Mouse (Mus musculus): ENCODE results near the gene Sema5b. TPM values are rescaled to one million over a fixed set of nuclear protein-coding genes. Genes with fewer than 3 reads are reported as not detected.
A peak's percentile ranks its signal among the peaks of the same experiment; 100 is the strongest.
"Not testable (repeated sequence)": the region's sequence is repeated elsewhere in the genome, so short reads cannot be mapped to it uniquely, and the experiment has no call there.

The Sema5b gene
- polyA plus RNA-seq, 1 experiment from 2014 or later: 2.7 TPM

DNA sequence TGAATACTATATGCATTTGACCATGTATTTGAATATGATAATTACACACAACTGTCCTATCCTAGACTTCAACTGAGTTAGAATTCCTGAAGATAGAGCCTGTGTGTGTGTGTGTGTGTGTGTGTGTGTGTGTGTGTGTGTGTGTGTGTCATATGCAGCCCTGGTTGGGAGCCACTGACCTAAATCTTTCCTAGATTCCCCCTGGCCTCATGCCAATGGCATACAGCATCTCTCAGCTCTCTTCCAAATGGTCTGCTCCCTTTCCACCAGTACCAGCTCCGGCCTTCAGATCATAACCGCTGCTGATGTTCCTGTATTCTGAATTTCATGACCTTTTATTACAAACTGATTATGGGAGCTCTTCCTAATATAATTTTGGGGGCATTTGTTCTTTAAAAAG is 8.4 kb downstream of the Sema5b start:
- no peak overlapping the region for H3K27ac ChIP-seq (ENCODE audit: low read depth)
- H3K9ac ChIP-seq: no peak overlapping the region
- no peak for DNase-seq
- H3K36me3 ChIP-seq (ENCODE audit: insufficient read depth): no peaks in the 10 kb centered on the region
- H3K27me3 ChIP-seq (ENCODE audit: insufficient read depth, low read length): peaks cover 10% of the 10 kb centered on the region; the same call in 1 of the 2 replicates
- H3K4me2 ChIP-seq: no peak overlapping the region
- ATAC-seq (ENCODE audit: insufficient read depth): no peak
- TF ChIP-seq CTCF (IDR thresholded peaks at IDR 0.05; ENCODE audit: low read depth): no peak
- no peak overlapping the region for H3K4me3 ChIP-seq (ENCODE audit: low read depth, low read length)
- no peaks in the 10 kb centered on the region for H3K9me3 ChIP-seq (ENCODE audit: low read depth, low read length)
- 93% methylated on average over 2 of the region's 2 CpGs for WGBS
- H3K4me1 ChIP-seq (ENCODE audit: insufficient read depth): no peaks in the 10 kb centered on the region

DNA sequence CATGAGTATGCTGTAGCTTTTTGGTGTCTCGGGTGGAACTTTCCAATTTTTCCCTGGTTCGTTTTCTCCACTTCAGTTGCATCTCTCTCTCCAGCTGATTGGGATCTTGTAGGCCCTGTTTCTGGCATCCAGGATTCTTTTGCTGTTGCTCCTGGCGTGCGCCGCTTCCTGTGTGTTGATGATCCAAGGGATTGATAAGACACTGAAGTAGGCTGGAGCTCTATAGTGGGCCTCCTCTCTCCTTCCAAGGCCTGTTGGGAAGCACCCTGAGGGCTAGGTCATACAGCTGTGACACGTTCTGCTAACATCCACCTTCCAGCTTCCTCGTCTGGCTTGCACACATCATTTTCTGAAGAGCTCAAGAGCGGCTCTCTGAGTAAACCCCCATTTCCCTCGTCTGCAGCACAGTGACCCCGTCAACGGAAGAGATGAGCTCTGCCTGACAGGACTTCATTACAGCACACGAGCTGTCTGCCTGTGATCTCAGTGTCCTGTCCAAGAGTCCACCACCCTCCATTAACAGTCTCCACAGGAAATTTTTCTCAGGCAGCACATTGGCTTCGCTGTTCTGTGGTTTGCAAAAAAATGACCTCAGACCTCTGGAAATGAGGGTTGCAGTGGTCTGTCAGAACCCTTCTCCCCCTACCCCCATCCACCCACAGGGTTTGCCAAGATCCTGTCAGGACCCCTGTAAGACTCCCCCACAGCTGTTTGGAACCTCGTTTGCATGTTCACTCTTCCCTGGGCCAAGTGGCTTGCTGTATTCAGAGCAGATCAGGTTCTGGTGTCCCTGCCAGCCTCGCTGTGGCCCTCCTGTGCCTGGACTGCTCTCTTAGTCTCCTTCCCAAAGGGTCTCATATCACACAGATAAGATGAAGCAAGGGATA is 14.9 kb downstream of the Sema5b start:
- no peaks in the 10 kb centered on the region for H3K36me3 ChIP-seq (ENCODE audit: insufficient read depth)
- H3K27me3 ChIP-seq (ENCODE audit: insufficient read depth, low read length): no peaks in the 10 kb centered on the region
- 41% methylated on average over 15 of the region's 15 CpGs for WGBS
- no peak for TF ChIP-seq CTCF (IDR thresholded peaks at IDR 0.05; ENCODE audit: low read depth)
- no peak overlapping the region for H3K9ac ChIP-seq
- H3K27ac ChIP-seq (ENCODE audit: low read depth): no peak overlapping the region
- no peak overlapping the region for H3K4me3 ChIP-seq (ENCODE audit: low read depth, low read length)
- H3K9me3 ChIP-seq (ENCODE audit: low read depth, low read length): no peaks in the 10 kb centered on the region
- DNase-seq: peak; percentile 50
- 0 out of 2 replicates have a peak, but pooled peaks cover 3% of the 10 kb centered on the region for H3K4me1 ChIP-seq (ENCODE audit: insufficient read depth)
- no peak overlapping the region for H3K4me2 ChIP-seq
- peak; percentile 68 for ATAC-seq (ENCODE audit: insufficient read depth)

DNA sequence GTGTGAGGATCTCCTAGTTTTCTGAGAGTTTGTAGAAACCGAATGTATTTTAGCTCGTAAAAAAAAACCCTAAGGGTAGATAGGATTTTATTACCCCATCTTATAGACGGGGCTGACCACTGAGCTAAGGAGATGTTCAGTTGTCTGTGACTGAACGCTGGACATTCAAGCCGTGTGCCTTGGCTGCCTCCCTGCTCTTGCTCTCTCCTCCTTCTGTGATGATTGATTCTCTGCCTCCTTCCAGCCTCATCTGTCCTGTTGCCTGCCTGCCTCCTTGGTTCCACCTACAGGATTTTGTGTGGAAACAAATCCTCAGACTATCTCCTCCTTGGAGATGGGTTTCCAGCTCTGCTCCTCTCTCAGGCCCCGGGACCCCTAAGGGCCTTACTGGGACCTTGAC is 16.1 kb downstream of the Sema5b start:
- no peak overlapping the region for H3K9ac ChIP-seq
- no peaks in the 10 kb centered on the region for H3K9me3 ChIP-seq (ENCODE audit: low read depth, low read length)
- H3K36me3 ChIP-seq (ENCODE audit: insufficient read depth): no peaks in the 10 kb centered on the region
- WGBS: 67% methylated on average over 6 of the region's 6 CpGs
- H3K27ac ChIP-seq (ENCODE audit: low read depth): no peak overlapping the region
- no peak overlapping the region for H3K4me3 ChIP-seq (ENCODE audit: low read depth, low read length)
- H3K4me2 ChIP-seq: no peak overlapping the region
- H3K27me3 ChIP-seq (ENCODE audit: insufficient read depth, low read length): no peaks in the 10 kb centered on the region
- no peak for TF ChIP-seq CTCF (IDR thresholded peaks at IDR 0.05; ENCODE audit: low read depth)
- no peak for ATAC-seq (ENCODE audit: insufficient read depth)
- 0 out of 2 replicates have a peak, but pooled peaks cover 3% of the 10 kb centered on the region for H3K4me1 ChIP-seq (ENCODE audit: insufficient read depth)
- DNase-seq: no peak

DNA sequence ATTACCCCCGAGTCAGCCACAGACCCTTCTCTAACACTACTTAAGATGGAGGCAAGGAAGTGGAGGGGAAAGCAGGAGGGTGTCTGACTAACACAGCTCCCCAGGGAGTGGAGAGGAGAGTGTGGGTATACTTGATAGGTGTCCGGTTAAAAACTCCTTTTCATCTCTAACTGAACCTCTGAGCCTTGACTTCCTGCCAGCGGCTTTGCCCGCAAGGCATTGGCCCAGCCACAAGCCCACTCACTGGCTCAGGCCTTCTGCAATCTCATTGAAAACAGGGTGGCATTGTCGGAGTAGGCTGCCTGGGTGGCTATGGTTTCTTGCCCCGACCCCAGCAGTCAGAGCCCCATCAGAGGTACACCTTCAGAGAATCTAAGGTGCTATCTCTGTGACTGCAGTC is 20.6 kb downstream of the Sema5b start:
- H3K4me1 ChIP-seq (ENCODE audit: insufficient read depth): peaks cover 4% of the 10 kb centered on the region; the same call in 1 of the 2 replicates
- no peak overlapping the region for H3K4me2 ChIP-seq
- H3K9ac ChIP-seq: no peak overlapping the region
- no peaks in the 10 kb centered on the region for H3K9me3 ChIP-seq (ENCODE audit: low read depth, low read length)
- ATAC-seq (ENCODE audit: insufficient read depth) (no peak), DNase-seq (no peak)
- no peaks in the 10 kb centered on the region for H3K27me3 ChIP-seq (ENCODE audit: insufficient read depth, low read length)
- H3K4me3 ChIP-seq (ENCODE audit: low read depth, low read length): no peak overlapping the region
- 82% methylated on average over 6 of the region's 6 CpGs for WGBS
- H3K36me3 ChIP-seq (ENCODE audit: insufficient read depth): no peaks in the 10 kb centered on the region
- no peak overlapping the region for H3K27ac ChIP-seq (ENCODE audit: low read depth)
- TF ChIP-seq CTCF (IDR thresholded peaks at IDR 0.05; ENCODE audit: low read depth): no peak

DNA sequence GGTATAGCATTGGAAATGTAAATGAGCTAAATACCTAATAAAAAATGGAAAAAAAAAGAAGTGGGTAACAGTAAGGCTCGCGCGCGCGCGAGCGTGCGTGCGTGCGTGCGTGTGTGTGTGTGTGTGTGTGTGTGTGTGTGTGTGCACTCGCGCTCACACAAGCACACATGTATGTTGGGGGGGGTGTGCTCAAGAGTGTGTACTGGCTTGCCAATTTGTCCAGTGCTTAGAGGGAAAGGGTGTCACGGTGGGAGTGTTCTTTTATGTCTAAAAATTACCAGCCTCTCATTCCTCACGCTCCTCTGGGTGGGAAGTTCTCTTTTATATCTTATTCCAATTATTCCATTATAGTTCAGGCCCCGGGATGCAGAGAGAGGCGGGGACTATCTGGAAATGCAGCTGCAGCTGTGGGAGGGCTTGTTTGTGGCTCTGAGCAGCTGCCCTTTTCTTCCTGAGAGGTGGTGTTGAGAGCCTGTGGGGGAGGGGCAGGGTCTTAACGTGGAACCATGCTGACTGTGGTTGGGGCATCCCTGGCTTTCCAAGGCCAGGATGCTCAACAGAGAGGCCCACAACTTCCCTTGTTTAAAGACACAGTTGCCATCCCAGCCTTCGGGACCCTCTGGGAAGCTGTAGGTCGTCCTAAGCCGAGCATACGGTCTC is 23.4 kb downstream of the Sema5b start:
- Histone ChIP-seq H3K4me1 (ENCODE audit: insufficient read depth) (peaks cover 4% of the 10 kb centered on the region; the same call in 1 of the 2 replicates), H3K27ac (ENCODE audit: low read depth) (no peak overlapping the region), H3K36me3 (ENCODE audit: insufficient read depth) (no peaks in the 10 kb centered on the region), H3K4me3 (ENCODE audit: low read depth, low read length) (no peak overlapping the region), H3K4me2 (no peak overlapping the region), H3K9me3 (ENCODE audit: low read depth, low read length) (no peaks in the 10 kb centered on the region), H3K27me3 (ENCODE audit: insufficient read depth, low read length) (no peaks in the 10 kb centered on the region), H3K9ac (no peak overlapping the region)
- 68% methylated on average over 22 of the region's 22 CpGs for WGBS
- ATAC-seq (ENCODE audit: insufficient read depth) (no peak), DNase-seq (peak; percentile 40)
- TF ChIP-seq CTCF (IDR thresholded peaks at IDR 0.05; ENCODE audit: low read depth): no peak

DNA sequence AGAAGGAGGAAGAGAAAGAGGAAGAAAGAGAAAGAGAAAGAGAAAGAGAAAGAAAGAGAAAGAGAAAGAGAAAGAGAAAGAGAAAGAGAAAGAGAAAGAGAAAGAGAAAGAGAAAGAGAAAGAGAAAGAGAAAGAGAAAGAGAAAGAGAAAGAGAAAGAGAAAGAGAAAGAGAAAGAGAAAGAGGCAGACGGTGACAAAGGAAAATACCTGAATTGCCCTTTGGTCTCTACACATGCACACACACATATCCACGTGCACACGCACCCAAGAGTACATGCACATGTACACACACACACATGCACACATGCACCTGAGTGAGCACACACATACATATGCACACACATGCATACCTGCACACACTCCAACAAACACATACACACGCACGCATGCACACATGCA is 24.7 kb downstream of the Sema5b start:
- not testable (repeated sequence) for DNase-seq; H3K4me1 ChIP-seq (ENCODE audit: insufficient read depth); H3K4me2 ChIP-seq; H3K9me3 ChIP-seq (ENCODE audit: low read depth, low read length); H3K27ac ChIP-seq (ENCODE audit: low read depth); ATAC-seq (ENCODE audit: insufficient read depth); H3K36me3 ChIP-seq (ENCODE audit: insufficient read depth); H3K27me3 ChIP-seq (ENCODE audit: insufficient read depth, low read length); H3K9ac ChIP-seq; H3K4me3 ChIP-seq (ENCODE audit: low read depth, low read length)
- WGBS: 97% methylated on average over 5 of the region's 5 CpGs

DNA sequence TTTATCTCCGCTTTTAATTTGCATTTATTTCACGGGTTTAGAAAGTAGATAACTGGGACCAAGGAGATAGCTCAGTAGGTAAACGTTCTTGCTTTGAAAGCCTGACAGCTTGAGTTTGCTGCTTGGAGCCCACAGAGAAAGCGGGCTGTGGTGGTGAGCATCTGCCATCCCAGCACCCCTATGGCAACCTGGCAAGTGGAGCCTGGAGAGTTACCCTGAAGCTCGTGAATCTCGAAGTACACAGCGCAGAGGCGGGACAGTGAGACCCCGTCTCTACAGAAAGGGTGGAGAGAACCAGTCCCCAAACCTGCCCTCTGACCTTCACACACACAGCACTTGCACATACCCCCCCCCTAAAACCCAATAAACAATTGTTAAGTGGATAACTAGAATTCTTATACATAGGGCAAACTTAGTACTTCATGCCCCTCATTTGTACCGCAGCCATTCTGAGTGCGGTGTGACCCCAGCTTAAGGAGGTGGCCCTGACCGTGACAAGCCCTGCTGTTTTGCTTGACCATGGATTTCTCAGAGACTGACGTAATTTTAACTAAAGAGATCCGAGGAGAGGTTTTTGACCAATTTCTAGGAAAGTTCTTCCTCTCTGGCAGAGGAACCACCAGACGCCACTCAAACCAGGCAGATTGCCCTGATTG is 27.4 kb downstream of the Sema5b start:
- no peaks in the 10 kb centered on the region for H3K36me3 ChIP-seq (ENCODE audit: insufficient read depth)
- H3K27me3 ChIP-seq (ENCODE audit: insufficient read depth, low read length): no peaks in the 10 kb centered on the region
- DNase-seq (no peak), ATAC-seq (ENCODE audit: insufficient read depth) (no peak)
- no peak overlapping the region for H3K9ac ChIP-seq
- no peak overlapping the region for H3K4me2 ChIP-seq
- no peak overlapping the region for H3K4me3 ChIP-seq (ENCODE audit: low read depth, low read length)
- TF ChIP-seq CTCF (IDR thresholded peaks at IDR 0.05; ENCODE audit: low read depth): no peak
- no peaks in the 10 kb centered on the region for H3K9me3 ChIP-seq (ENCODE audit: low read depth, low read length)
- WGBS: 56% methylated on average over 15 of the region's 15 CpGs
- peaks cover 4% of the 10 kb centered on the region; the same call in 1 of the 2 replicates for H3K4me1 ChIP-seq (ENCODE audit: insufficient read depth)
- no peak overlapping the region for H3K27ac ChIP-seq (ENCODE audit: low read depth)
